Mouse (Mus musculus): ENCODE data around the gene Ptges. TPM values are rescaled to one million over a fixed set of nuclear protein-coding genes. Genes with fewer than 3 reads are reported as not detected.

The Ptges gene
- polyA plus RNA-seq, 1 experiment from 2014 or later = 20.0 TPM

GRCm38 (mm10) chr2:30959856-30960255 lies 30.2 kb upstream of the Ptges start:
- DNase-seq (ENCODE audit: low spot score) = no peak
- ATAC-seq = no peak
- no peak overlapping the region for H3K4me2 ChIP-seq (replicated peaks; ENCODE audit: low read depth, low read length)
- no peaks in the 10 kb centered on the region for H3K9me3 ChIP-seq (ENCODE audit: low read length)
- TF ChIP-seq CTCF (IDR thresholded peaks at IDR 0.05) = no peak
- no peak for TF ChIP-seq EP300 (IDR thresholded peaks at IDR 0.05)
- peaks cover 47% of the 10 kb centered on the region; the same call in 1 of the 2 replicates for H3K36me3 ChIP-seq (ENCODE audit: insufficient read depth, low read length)
- H3K27me3 ChIP-seq (replicated peaks; ENCODE audit: insufficient read depth, low read length) = no peaks in the 10 kb centered on the region
- WGBS = 42% methylated on average over 5 of the region's 5 CpGs
- H3K4me3 ChIP-seq (ENCODE audit: low read depth, low read length) = no peak overlapping the region
- no peak overlapping the region for H3K9ac ChIP-seq (replicated peaks; ENCODE audit: low read depth)
- no peak overlapping the region for H3K27ac ChIP-seq (ENCODE audit: low read length)
- H3K4me1 ChIP-seq (ENCODE audit: insufficient read depth, low read depth, low read length) = no peaks in the 10 kb centered on the region

- Histone ChIP-seq H3K36me3 (ENCODE audit: insufficient read depth, low read length) (peaks cover 47% of the 10 kb centered on the region; the same call in 1 of the 2 replicates), H3K4me3 (ENCODE audit: low read depth, low read length) (no peak overlapping the region), H3K4me2 (replicated peaks; ENCODE audit: low read depth, low read length) (no peak overlapping the region), H3K9me3 (ENCODE audit: low read length) (no peaks in the 10 kb centered on the region), H3K4me1 (ENCODE audit: insufficient read depth, low read depth, low read length) (peaks cover 8% of the 10 kb centered on the region), H3K9ac (replicated peaks; ENCODE audit: low read depth) (no peak overlapping the region), H3K27ac (ENCODE audit: low read length) (no peak overlapping the region), H3K27me3 (replicated peaks; ENCODE audit: insufficient read depth, low read length) (no peaks in the 10 kb centered on the region)
- TF ChIP-seq EP300 (IDR thresholded peaks at IDR 0.05) = no peak
- TF ChIP-seq CTCF (IDR thresholded peaks at IDR 0.05) = no peak
- 79% methylated on average over 14 of the region's 14 CpGs for WGBS
- no peak for ATAC-seq
- DNase-seq (ENCODE audit: low spot score) = no peak
These were observed 29.1 kb upstream of the Ptges start for GRCm38 (mm10) chr2:30958726-30959125.

- TF ChIP-seq CTCF (IDR thresholded peaks at IDR 0.05) (no peak), EP300 (IDR thresholded peaks at IDR 0.05) (no peak)
- no peak for ATAC-seq
- no peak for DNase-seq (ENCODE audit: low spot score)
These were observed 27.8 kb upstream of the Ptges start for GRCm38 (mm10) chr2:30957511-30957910.

GRCm38 (mm10) chr2:30954797-30955196 lies 25.1 kb upstream of the Ptges start:
- no peak for DNase-seq (ENCODE audit: low spot score)
- TF ChIP-seq EP300 (IDR thresholded peaks at IDR 0.05) (no peak), CTCF (IDR thresholded peaks at IDR 0.05) (peak; percentile 30; the same call in 1 of the 2 replicates)
- no peak overlapping the region for H3K4me3 ChIP-seq (ENCODE audit: low read depth, low read length)

More at GRCm38 (mm10) chr2:30957511-30957910, 27.8 kb upstream of the Ptges start:
- Histone ChIP-seq H3K36me3 (ENCODE audit: insufficient read depth, low read length) (peaks cover 45% of the 10 kb centered on the region; the same call in 1 of the 2 replicates), H3K27ac (ENCODE audit: low read length) (no peak overlapping the region), H3K27me3 (replicated peaks; ENCODE audit: insufficient read depth, low read length) (no peaks in the 10 kb centered on the region), H3K4me2 (replicated peaks; ENCODE audit: low read depth, low read length) (no peak overlapping the region), H3K4me3 (ENCODE audit: low read depth, low read length) (no peak overlapping the region), H3K4me1 (ENCODE audit: insufficient read depth, low read depth, low read length) (peaks cover 10% of the 10 kb centered on the region), H3K9ac (replicated peaks; ENCODE audit: low read depth) (no peak overlapping the region), H3K9me3 (ENCODE audit: low read length) (no peaks in the 10 kb centered on the region)
- 85% methylated on average over 4 of the region's 4 CpGs for WGBS

GRCm38 (mm10) chr2:30952824-30953490 lies 23.3 kb upstream of the Ptges start, which contains the start of gene Tor1b:
TSS of gene Tor1b (plus strand) at chr2:30952959.
- Histone ChIP-seq H3K9me3 (ENCODE audit: low read length) (no peaks in the 10 kb centered on the region), H3K27me3 (replicated peaks; ENCODE audit: insufficient read depth, low read length) (no peaks in the 10 kb centered on the region), H3K36me3 (ENCODE audit: insufficient read depth, low read length) (peaks cover 18% of the 10 kb centered on the region; the same call in 1 of the 2 replicates), H3K27ac (ENCODE audit: low read length) (peak within 1 kb of the TSS; percentile 85), H3K4me2 (replicated peaks; ENCODE audit: low read depth, low read length) (peak within 1 kb of the TSS; percentile 95), H3K4me3 (ENCODE audit: low read depth, low read length) (peak within 1 kb of the TSS; percentile 71), H3K4me1 (ENCODE audit: insufficient read depth, low read depth, low read length) (peaks cover 13% of the 10 kb centered on the region), H3K9ac (replicated peaks; ENCODE audit: low read depth) (peak within 1 kb of the TSS; percentile 75)
- peak; percentile 54 for TF ChIP-seq CTCF (IDR thresholded peaks at IDR 0.05)
- no peak for TF ChIP-seq EP300 (IDR thresholded peaks at IDR 0.05)
- DNase-seq (ENCODE audit: low spot score) (peak; percentile 96), ATAC-seq (peak; percentile 95)
- under 1% methylated on average over 50 of the region's 60 CpGs for WGBS

More at GRCm38 (mm10) chr2:30954797-30955196, 25.1 kb upstream of the Ptges start:
- ATAC-seq = no peak
- H3K4me2 ChIP-seq (replicated peaks; ENCODE audit: low read depth, low read length) = no peak overlapping the region
- WGBS = 43% methylated on average over 6 of the region's 6 CpGs
- H3K27me3 ChIP-seq (replicated peaks; ENCODE audit: insufficient read depth, low read length) = no peaks in the 10 kb centered on the region
- no peak overlapping the region for H3K27ac ChIP-seq (ENCODE audit: low read length)
- H3K4me1 ChIP-seq (ENCODE audit: insufficient read depth, low read depth, low read length) = peaks cover 13% of the 10 kb centered on the region
- H3K9me3 ChIP-seq (ENCODE audit: low read length) = no peaks in the 10 kb centered on the region
- H3K36me3 ChIP-seq (ENCODE audit: insufficient read depth, low read length) = peaks cover 24% of the 10 kb centered on the region; the same call in 1 of the 2 replicates
- H3K9ac ChIP-seq (replicated peaks; ENCODE audit: low read depth) = no peak overlapping the region

- DNase-seq (ENCODE audit: low spot score) = no peak
- Histone ChIP-seq H3K9ac (replicated peaks; ENCODE audit: low read depth) (peak overlapping the region; percentile 75; the same call in 1 of the 2 replicates), H3K27ac (ENCODE audit: low read length) (peak overlapping the region; percentile 85; the same call in 1 of the 2 replicates), H3K4me1 (ENCODE audit: insufficient read depth, low read depth, low read length) (peaks cover 13% of the 10 kb centered on the region), H3K9me3 (ENCODE audit: low read length) (no peaks in the 10 kb centered on the region), H3K27me3 (replicated peaks; ENCODE audit: insufficient read depth, low read length) (no peaks in the 10 kb centered on the region), H3K36me3 (ENCODE audit: insufficient read depth, low read length) (peaks cover 13% of the 10 kb centered on the region; the same call in 1 of the 2 replicates), H3K4me2 (replicated peaks; ENCODE audit: low read depth, low read length) (peak overlapping the region; percentile 95), H3K4me3 (ENCODE audit: low read depth, low read length) (peak overlapping the region; percentile 71)
- 21% methylated on average over 5 of the region's 5 CpGs for WGBS
- ATAC-seq = no peak
- no peak for TF ChIP-seq EP300 (IDR thresholded peaks at IDR 0.05)
- TF ChIP-seq CTCF (IDR thresholded peaks at IDR 0.05) = no peak
These were observed 22.8 kb upstream of the Ptges start for GRCm38 (mm10) chr2:30952457-30952823.

All from lung, postnatal 0 days (tissue).